Mouse (Mus musculus) small intestine, adult 2 months (tissue): ENCODE results near the gene Dst.

ENCODE experiments used
- CTCF ChIP-seq: fragments of 200-500 bp; IDR thresholded peaks from 2 replicates; pipeline ENCODE4 v1.5.1; 2012; ENCODE audit warnings: low read depth, mild to moderate bottlenecking, control low read depth, inconsistent platforms, low read length, moderate library complexity, mixed read lengths; ENCODE audit not compliant: insufficient replicate concordance, insufficient read length; ENCODE audit errors: extremely low read depth
- POLR2A ChIP-seq: fragments of 200-500 bp; IDR thresholded peaks from 2 replicates; pipeline ENCODE4 v1.6.1; 2012; ENCODE audit warnings: low read depth, mild to moderate bottlenecking, control low read depth, inconsistent platforms, low read length, moderate library complexity

- TF ChIP-seq POLR2A (no peak), CTCF (no peak)
Measured at GRCm38 (mm10) chr1:34165926-34166325, 257.9 kb downstream of the Dst start.
